Comparison of ENCODE assay signal across 10 mouse cellular contexts in the genomic region with DNA sequence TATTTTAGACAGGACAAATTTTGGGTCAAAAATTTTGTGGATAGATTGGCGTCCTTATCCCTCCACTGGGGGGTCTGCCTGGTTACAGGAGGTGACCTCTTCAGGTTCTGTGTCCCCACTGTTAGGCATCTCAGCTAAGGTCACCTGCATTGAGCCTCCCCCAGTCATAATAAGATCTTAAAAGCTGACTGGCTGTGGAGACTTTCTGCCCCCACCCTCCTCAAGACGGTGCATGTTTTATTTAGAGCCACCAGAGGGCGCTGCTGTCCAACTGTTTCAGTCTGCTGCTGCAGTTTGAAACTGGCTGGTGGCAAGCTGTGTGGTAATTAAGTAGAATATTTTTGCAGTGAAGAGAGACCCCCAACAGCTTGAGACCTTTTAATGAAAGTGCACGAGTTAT. TPM values are rescaled to one million over a fixed set of nuclear protein-coding genes. Genes with fewer than 3 reads are reported as not detected.
DNase-seq lines count a peak whose midpoint lies in the region; ATAC-seq and TF ChIP-seq lines count a peak whose summit lies in the region.
"Had no signal": no experiment of that assay in that cellular context is flagged by ENCODE, and none has a peak within 500 bp of the region (broad histone marks: within the 10 kb centered on the region; RNA-seq: fewer than 3 reads in every experiment).

No protein-coding gene starts in this region.

- no peak overlapping the region for H3K4me3 ChIP-seq in intestine, embryonic 14.5 days (ENCODE audit: low read depth, low read length)
- H3K4me3 ChIP-seq in intestine, embryonic 16.5 days (ENCODE audit: low read length), result no peak overlapping the region
- no peak overlapping the region for H3K4me3 ChIP-seq in E14TG2a.4 (replicated peaks; ENCODE audit: low read length)
- H3K4me3 ChIP-seq in forebrain, embryonic 12.5 days (replicated peaks), result no peak overlapping the region
- no peak overlapping the region for H3K4me3 ChIP-seq in midbrain, embryonic 16.5 days (ENCODE audit: low read depth, low read length)
- H3K4me3 ChIP-seq: megakaryocyte, embryonic 14.5 days had no signal

- ATAC-seq in intestine, embryonic 14.5 days (replicated peaks; ENCODE audit: low FRiP score, low TSS enrichment, low read depth), result peak; percentile 68
- ATAC-seq in intestine, embryonic 16.5 days, result no peak
- peak; percentile 68 for ATAC-seq in forebrain, embryonic 12.5 days (ENCODE audit: low FRiP score)
- ATAC-seq in midbrain, embryonic 16.5 days, result peak; percentile 76
- no peak for ATAC-seq in inflammation-experienced regulatory T-cells, adult 6 months

- 15% methylated on average over 4 of the region's 4 CpGs for WGBS in intestine, embryonic 14.5 days
- WGBS in intestine, embryonic 16.5 days, result 19% methylated on average over 4 of the region's 4 CpGs
- 16% methylated on average over 4 of the region's 4 CpGs for WGBS in forebrain, embryonic 12.5 days
- WGBS in midbrain, embryonic 16.5 days, result 17% methylated on average over 4 of the region's 4 CpGs

- no peak for TF ChIP-seq POLR2A in brain, embryonic 14.5 days (IDR thresholded peaks at IDR 0.05; ENCODE audit: borderline replicate concordance, extremely low read depth, insufficient read depth, insufficient read length, poor library complexity, severe bottlenecking)

- no peaks in the 10 kb centered on the region for H3K27me3 ChIP-seq in intestine, embryonic 14.5 days (replicated peaks; ENCODE audit: control insufficient read depth, insufficient read depth, low read length)
- H3K27me3 ChIP-seq in intestine, embryonic 16.5 days (replicated peaks; ENCODE audit: control insufficient read depth, insufficient read depth, low read length), result no peaks in the 10 kb centered on the region
- peaks cover 6% of the 10 kb centered on the region for H3K27me3 ChIP-seq in E14TG2a.4 (ENCODE audit: insufficient read depth, low read length)
- H3K27me3 ChIP-seq in forebrain, embryonic 12.5 days, result peaks cover 3% of the 10 kb centered on the region; the same call in 1 of the 2 replicates
- no peaks in the 10 kb centered on the region for H3K27me3 ChIP-seq in midbrain, embryonic 16.5 days (ENCODE audit: control insufficient read depth, insufficient read depth, low read depth, low read length)

- peak; percentile 75 for DNase-seq in intestine, embryonic 14.5 days (ENCODE audit: low spot score)
- peak; percentile 94 for DNase-seq in brain, embryonic 14.5 days (ENCODE audit: low read depth)
- DNase-seq in kidney, postnatal 4 days, result peak; percentile 60 to 61

- no peak overlapping the region for H3K4me2 ChIP-seq in intestine, embryonic 14.5 days (ENCODE audit: low read length)
- H3K4me2 ChIP-seq in intestine, embryonic 16.5 days (ENCODE audit: low read depth, low read length), result no peak overlapping the region
- H3K4me2 ChIP-seq in forebrain, embryonic 12.5 days, result no peak overlapping the region
- H3K4me2 ChIP-seq in midbrain, embryonic 16.5 days (ENCODE audit: low read length), result no peak overlapping the region

- H3K27ac ChIP-seq in intestine, embryonic 14.5 days (ENCODE audit: low read depth), result no peak overlapping the region
- H3K27ac ChIP-seq in intestine, embryonic 16.5 days (ENCODE audit: low read length), result no peak overlapping the region
- no peak overlapping the region for H3K27ac ChIP-seq in forebrain, embryonic 12.5 days
- H3K27ac ChIP-seq in midbrain, embryonic 16.5 days (ENCODE audit: low read length), result no peak overlapping the region

- H3K9me3 ChIP-seq in intestine, embryonic 14.5 days (ENCODE audit: control insufficient read depth, low read length), result no peaks in the 10 kb centered on the region
- H3K9me3 ChIP-seq in intestine, embryonic 16.5 days (ENCODE audit: control insufficient read depth, low read length), result no peaks in the 10 kb centered on the region
- no peaks in the 10 kb centered on the region for H3K9me3 ChIP-seq in E14TG2a.4 (ENCODE audit: low read length)
- no peaks in the 10 kb centered on the region for H3K9me3 ChIP-seq in forebrain, embryonic 12.5 days
- H3K9me3 ChIP-seq in midbrain, embryonic 16.5 days (replicated peaks; ENCODE audit: control insufficient read depth, low read length, poor library complexity, severe bottlenecking), result no peaks in the 10 kb centered on the region
- H3K9me3 ChIP-seq: megakaryocyte, embryonic 14.5 days had no signal

- no peaks in the 10 kb centered on the region for H3K36me3 ChIP-seq in intestine, embryonic 14.5 days (ENCODE audit: control insufficient read depth, insufficient read depth, low read length)
- H3K36me3 ChIP-seq in intestine, embryonic 16.5 days (ENCODE audit: control insufficient read depth, insufficient read depth, low read length), result no peaks in the 10 kb centered on the region
- no peaks in the 10 kb centered on the region for H3K36me3 ChIP-seq in E14TG2a.4 (ENCODE audit: insufficient read depth, low read length)
- no peaks in the 10 kb centered on the region; the same call in 1 of the 2 replicates for H3K36me3 ChIP-seq in forebrain, embryonic 12.5 days (replicated peaks)
- H3K36me3 ChIP-seq in midbrain, embryonic 16.5 days (ENCODE audit: control insufficient read depth, insufficient read depth, low read length), result no peaks in the 10 kb centered on the region

- TF ChIP-seq CTCF in E14TG2a.4 (conservative IDR thresholded peaks at IDR 0.05; ENCODE audit: low read length), result peak; percentile 66
- TF ChIP-seq CTCF in brain, embryonic 14.5 days (IDR thresholded peaks at IDR 0.05; ENCODE audit: borderline replicate concordance, extremely low read depth, insufficient read depth, insufficient read length), result peak; percentile 92

- no peaks in the 10 kb centered on the region for H3K4me1 ChIP-seq in intestine, embryonic 14.5 days (replicated peaks; ENCODE audit: control insufficient read depth, insufficient read depth, low read length)
- H3K4me1 ChIP-seq in intestine, embryonic 16.5 days (ENCODE audit: control insufficient read depth, insufficient read depth, low read length), result no peaks in the 10 kb centered on the region
- H3K4me1 ChIP-seq in E14TG2a.4 (replicated peaks; ENCODE audit: low read depth, low read length), result peaks cover 15% of the 10 kb centered on the region
- no peaks in the 10 kb centered on the region for H3K4me1 ChIP-seq in forebrain, embryonic 12.5 days
- H3K4me1 ChIP-seq in midbrain, embryonic 16.5 days (ENCODE audit: control insufficient read depth, insufficient read depth, low read length), result no peaks in the 10 kb centered on the region
- H3K4me1 ChIP-seq: megakaryocyte, embryonic 14.5 days had no signal

- H3K9ac ChIP-seq in intestine, embryonic 14.5 days (ENCODE audit: low read length), result no peak overlapping the region
- H3K9ac ChIP-seq in intestine, embryonic 16.5 days (ENCODE audit: low read depth, low read length), result no peak overlapping the region
- no peak overlapping the region for H3K9ac ChIP-seq in forebrain, embryonic 12.5 days
- no peak overlapping the region for H3K9ac ChIP-seq in midbrain, embryonic 16.5 days (ENCODE audit: low read depth, low read length)

RNA-seq across cellular contexts. Expression of gene Phox2b, which starts 51.1 kb away (rescaled TPM):
- polyA plus RNA-seq in intestine, embryonic 14.5 days (2014; fragmentation: Nextera tagmentation; extraction: Ambion mirVana), result 41.6 and 45.5 TPM in 2 replicates
- polyA plus RNA-seq in intestine, embryonic 16.5 days (2015; fragmentation: Nextera tagmentation; extraction: Ambion mirVana), result 13.8 and 15.9 TPM in 2 replicates
- polyA plus RNA-seq in brain, embryonic 14.5 days (2012; rRNA removed), result 4.6 and 16.8 TPM in 2 replicates
- polyA plus RNA-seq in forebrain, embryonic 12.5 days (2016; fragmentation: Nextera tagmentation; extraction: Ambion mirVana), result not detected in 2 replicates
- 0.37 and 1.5 TPM in 2 replicates for polyA plus RNA-seq in midbrain, embryonic 16.5 days (2015; fragmentation: Nextera tagmentation; extraction: Ambion mirVana)
- under 1 TPM in 1 of 3 experiments, not detected in 2; 0.24 TPM for polyA plus RNA-seq in inflammation-experienced regulatory T-cells, adult 6 months (2017; shearing (Covaris generic))
- polyA plus RNA-seq: frontal cortex, adult 2 months had no signal

Comparison
In these comparisons a context has a peak if more than half of its experiments do, and no peak if none do; other contexts are left out.
1. ATAC-seq: peak in intestine, embryonic 14.5 days (single experiment), forebrain, embryonic 12.5 days (single experiment) and midbrain, embryonic 16.5 days (single experiment); none in intestine, embryonic 16.5 days (single experiment) and inflammation-experienced regulatory T-cells, adult 6 months (single experiment).
2. Peak in every context shown above with its lines, with median percentiles within 50 percentile points of each other: DNase-seq.